Mouse (Mus musculus) neural tube, embryonic 14.5 days (tissue): ENCODE measurements around the gene Lmo7. TPM values are rescaled to one million over a fixed set of nuclear protein-coding genes. Genes with fewer than 3 reads are reported as not detected.

Experiments used
- ATAC-seq: fragments of 200-750 bp; cut with Nextera tagmentation; 2 replicates; pipeline ENCODE4 v1.8.0; 2017; ENCODE audit warnings: low read depth, mild to moderate bottlenecking, moderate TSS enrichment, moderate library complexity
- H3K27ac ChIP-seq: fragments of 300-500 bp; sonication (generic); 2 replicates; pipeline ENCODE4 v1.5.1; 2014; ENCODE audit warnings: low read depth, mild to moderate bottlenecking, control low read depth, low read length, moderate library complexity, mixed read lengths
- H3K27me3 ChIP-seq: fragments of 300-500 bp; sonication (generic); 2 replicates; pipeline ENCODE4 v1.6.1; 2014; ENCODE audit warnings: low read length; ENCODE audit not compliant: control insufficient read depth, insufficient read depth
- H3K36me3 ChIP-seq: fragments of 300-500 bp; sonication (generic); 2 replicates; pipeline ENCODE4 v1.6.1; 2014; ENCODE audit warnings: low read length, mixed read lengths; ENCODE audit not compliant: control insufficient read depth, insufficient read depth
- H3K4me1 ChIP-seq: fragments of 300-500 bp; sonication (generic); 2 replicates; pipeline ENCODE4 v1.6.1; 2014; ENCODE audit warnings: low read length; ENCODE audit not compliant: control insufficient read depth, insufficient read depth
- H3K4me2 ChIP-seq: fragments of 300-500 bp; sonication (generic); 2 replicates; pipeline ENCODE4 v1.6.1; 2014; ENCODE audit warnings: mild to moderate bottlenecking, low read depth, low read length, control low read depth
- H3K4me3 ChIP-seq: fragments of 300-500 bp; sonication (generic); 2 replicates; pipeline ENCODE4 v1.5.1; 2014; ENCODE audit warnings: low read depth, low read length, control low read depth, mixed read lengths
- H3K9ac ChIP-seq: fragments of 300-500 bp; sonication (generic); replicated peaks from 2 replicates; pipeline ENCODE4 v1.6.1; 2014; ENCODE audit warnings: low read depth, mild to moderate bottlenecking, control low read depth, low read length, mixed read lengths
- H3K9me3 ChIP-seq: fragments of 300-500 bp; sonication (generic); 2 replicates; pipeline ENCODE4 v1.6.1; 2016; ENCODE audit warnings: low read length; ENCODE audit not compliant: control insufficient read depth
- WGBS: fragments of 180-500 bp; shearing (Covaris S2); extraction: QIAGEN DNeasy Blood & Tissue Kit; methylation state at CpG from one replicate; pipeline ENCODE4 v1.1.7; 2014; 5-methylcytosine and 5-hydroxymethylcytosine counted together
- polyA plus RNA-seq: library from polyadenylated mRNA; unstranded; fragments of >200 nt; fragmentation: Nextera tagmentation; extraction: Ambion mirVana; gene quantifications from 2 replicates; pipeline ENCODE4 v1.2.1, GENCODE M21; 2014

Gene Lmo7
- polyA plus RNA-seq, 1 experiment from 2014 or later = 1.7 TPM

DNA sequence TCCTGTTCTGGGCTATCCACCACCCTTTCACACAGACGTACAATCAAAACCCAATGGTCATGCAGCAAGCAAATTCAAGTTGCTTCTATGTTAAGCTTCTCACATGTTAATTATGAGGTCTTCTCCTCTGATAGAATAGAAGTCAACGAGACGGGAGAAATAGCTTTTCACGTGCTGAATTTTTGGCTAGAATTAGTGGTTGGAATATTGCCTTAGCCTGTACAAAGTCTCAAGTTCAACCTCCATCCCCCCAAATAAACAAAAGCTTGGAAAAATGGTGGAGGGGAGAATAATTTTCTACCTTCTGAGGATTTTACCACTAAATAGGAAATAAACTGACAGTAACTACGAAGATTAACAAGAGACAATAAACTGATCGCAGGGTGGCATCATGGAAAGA, 42.0 kb downstream of the Lmo7 start:
- Histone ChIP-seq H3K9ac (no peak overlapping the region), H3K9me3 (no peaks in the 10 kb centered on the region), H3K27ac (no peak overlapping the region), H3K4me2 (no peak overlapping the region), H3K36me3 (no peaks in the 10 kb centered on the region), H3K27me3 (no peaks in the 10 kb centered on the region), H3K4me3 (no peak overlapping the region), H3K4me1 (no peaks in the 10 kb centered on the region)
- no peak for ATAC-seq
- 96% methylated on average over 6 of the region's 6 CpGs for WGBS

DNA sequence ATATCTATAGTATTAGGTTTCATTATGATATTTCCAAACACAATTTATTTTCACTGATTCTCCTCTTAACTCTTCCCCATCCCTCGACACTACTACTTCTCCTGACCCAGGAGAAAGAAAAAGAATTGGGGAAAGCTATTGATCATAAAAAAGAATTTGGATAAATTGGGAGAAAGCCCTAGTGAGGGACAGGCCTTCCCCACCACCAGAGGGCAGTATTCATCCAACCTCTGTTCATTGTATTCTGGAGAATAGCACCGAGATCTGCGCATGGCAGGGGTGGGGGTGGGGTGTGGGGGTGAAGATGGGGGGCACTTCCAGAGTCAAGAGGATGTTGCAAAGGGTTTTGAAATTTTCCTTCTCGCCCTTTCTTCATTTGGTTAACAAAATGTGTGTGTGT, 44.9 kb downstream of the Lmo7 start:
- no peaks in the 10 kb centered on the region for H3K4me1 ChIP-seq
- no peaks in the 10 kb centered on the region for H3K36me3 ChIP-seq
- H3K9me3 ChIP-seq = no peaks in the 10 kb centered on the region
- no peaks in the 10 kb centered on the region for H3K27me3 ChIP-seq
- H3K9ac ChIP-seq = no peak overlapping the region
- 58% methylated on average over 4 of the region's 4 CpGs for WGBS
- no peak overlapping the region for H3K27ac ChIP-seq
- no peak for ATAC-seq
- no peak overlapping the region for H3K4me3 ChIP-seq
- no peak overlapping the region for H3K4me2 ChIP-seq

DNA sequence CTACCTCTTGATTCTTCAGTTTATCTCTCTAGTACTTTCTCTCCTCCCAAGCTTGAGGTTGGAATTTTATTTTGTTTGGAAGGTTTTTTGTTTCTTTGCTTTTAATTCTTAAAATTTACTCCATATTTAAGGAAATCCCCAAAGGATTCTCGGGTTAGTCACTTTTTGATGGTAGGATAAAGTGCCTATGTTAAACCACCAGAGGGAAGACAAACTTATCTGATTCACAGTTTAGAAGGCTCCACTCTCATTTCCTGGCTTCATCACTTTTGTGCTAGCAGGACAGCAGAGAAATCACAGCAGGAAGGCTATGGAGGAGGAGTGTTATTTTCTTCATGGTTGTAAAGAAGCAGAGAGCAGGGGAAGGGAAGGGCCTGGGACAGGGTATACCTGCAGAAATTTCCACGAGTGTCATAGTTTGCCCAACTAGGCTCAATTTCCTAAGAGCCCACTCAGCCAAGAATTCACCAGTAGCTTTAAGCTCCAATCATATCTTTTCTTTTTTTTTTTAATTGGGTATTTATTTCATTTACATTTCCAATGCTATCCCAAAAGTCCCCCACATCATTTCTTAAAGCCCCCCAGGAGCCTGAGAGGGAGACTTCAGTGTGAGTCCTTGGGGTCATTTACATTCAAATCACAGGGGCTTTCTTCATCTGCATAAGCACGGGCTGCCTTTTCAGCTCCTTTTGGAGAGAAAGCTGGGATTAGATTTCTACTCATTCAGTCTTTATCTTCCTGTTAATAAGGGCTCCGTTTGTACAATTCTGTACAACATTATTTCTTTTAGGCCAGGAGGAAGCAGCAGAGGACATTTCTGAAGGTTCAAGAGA, 46.8 kb downstream of the Lmo7 start:
- Histone ChIP-seq H3K27ac (no peak overlapping the region), H3K9ac (no peak overlapping the region), H3K4me1 (no peaks in the 10 kb centered on the region), H3K9me3 (no peaks in the 10 kb centered on the region), H3K4me2 (no peak overlapping the region), H3K4me3 (no peak overlapping the region), H3K36me3 (no peaks in the 10 kb centered on the region), H3K27me3 (no peaks in the 10 kb centered on the region)
- 17% methylated on average over 4 of the region's 4 CpGs for WGBS
- ATAC-seq = no peak

DNA sequence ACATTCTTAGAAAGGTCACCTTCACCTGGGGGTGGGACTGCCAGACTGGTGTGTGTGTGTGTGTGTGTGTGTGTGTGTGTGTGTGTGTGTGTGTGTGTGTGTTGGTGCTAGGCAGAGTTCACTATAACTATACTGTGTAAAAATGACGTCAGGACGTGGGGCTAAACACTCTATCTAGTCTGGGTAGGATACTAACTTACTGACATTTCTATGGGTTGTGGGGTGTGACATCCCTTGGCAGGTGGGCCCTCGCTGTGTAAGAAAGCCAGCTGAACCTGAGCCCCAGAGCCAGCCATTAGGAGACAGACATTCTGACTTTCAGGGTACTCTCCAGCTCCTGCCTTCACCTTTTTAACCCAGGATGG, 47.4 kb downstream of the Lmo7 start:
- H3K4me2 ChIP-seq = no peak overlapping the region
- H3K36me3 ChIP-seq = no peaks in the 10 kb centered on the region
- H3K27ac ChIP-seq = no peak overlapping the region
- ATAC-seq = no peak
- WGBS = 49% methylated on average over 3 of the region's 3 CpGs
- H3K9me3 ChIP-seq = no peaks in the 10 kb centered on the region
- H3K9ac ChIP-seq = no peak overlapping the region
- H3K4me1 ChIP-seq = no peaks in the 10 kb centered on the region
- H3K4me3 ChIP-seq = no peak overlapping the region
- no peaks in the 10 kb centered on the region for H3K27me3 ChIP-seq

DNA sequence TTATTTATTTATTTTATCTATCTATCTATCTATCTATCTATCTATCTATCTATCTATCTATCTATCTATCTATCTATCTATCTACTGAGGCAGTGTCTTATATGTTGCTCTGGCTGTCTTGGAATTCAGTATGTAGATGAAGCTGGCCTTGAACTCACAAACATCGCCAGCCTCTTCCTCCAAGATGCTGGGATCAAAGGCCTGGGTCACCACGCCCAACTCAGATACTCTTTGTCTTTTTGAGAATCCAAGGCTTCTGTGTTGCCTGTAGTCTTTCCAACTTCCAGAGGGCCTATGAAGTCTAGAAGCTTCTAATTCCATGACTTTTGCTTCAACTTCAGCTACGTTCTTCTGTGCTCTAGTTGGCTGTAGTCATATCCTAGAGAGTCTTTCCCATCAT, 48.7 kb downstream of the Lmo7 start:
- Histone ChIP-seq H3K27ac (no peak overlapping the region), H3K9me3 (no peaks in the 10 kb centered on the region), H3K4me1 (no peaks in the 10 kb centered on the region), H3K4me2 (no peak overlapping the region), H3K4me3 (no peak overlapping the region), H3K27me3 (no peaks in the 10 kb centered on the region), H3K9ac (no peak overlapping the region), H3K36me3 (no peaks in the 10 kb centered on the region)
- WGBS = 91% methylated on average over 3 of the region's 3 CpGs
- no peak for ATAC-seq

DNA sequence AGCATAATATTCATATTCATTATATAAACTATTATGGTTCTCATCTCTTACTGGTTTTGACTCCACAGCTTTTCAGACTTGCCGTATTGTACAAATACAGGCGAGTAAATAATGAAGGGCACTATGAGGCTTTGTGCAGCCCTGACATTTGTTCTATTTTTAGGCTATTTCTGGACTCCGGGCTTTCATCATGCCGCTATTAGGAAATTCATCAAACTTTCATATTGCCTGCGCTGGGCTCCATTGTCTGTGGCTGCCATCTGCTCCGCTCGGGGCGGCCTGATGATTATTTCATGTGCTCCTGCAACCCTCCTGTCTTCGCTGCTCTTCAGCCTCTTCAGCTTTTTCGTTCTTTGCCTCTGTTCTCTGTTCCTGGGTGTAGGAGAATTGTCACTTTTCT, 50.3 kb downstream of the Lmo7 start:
- no peak overlapping the region for H3K4me2 ChIP-seq
- no peak overlapping the region for H3K27ac ChIP-seq
- H3K9me3 ChIP-seq = no peaks in the 10 kb centered on the region
- H3K27me3 ChIP-seq = no peaks in the 10 kb centered on the region
- no peaks in the 10 kb centered on the region for H3K36me3 ChIP-seq
- H3K4me3 ChIP-seq = no peak overlapping the region
- no peak for ATAC-seq
- H3K9ac ChIP-seq = no peak overlapping the region
- H3K4me1 ChIP-seq = no peaks in the 10 kb centered on the region
- WGBS = 67% methylated on average over 10 of the region's 10 CpGs

DNA sequence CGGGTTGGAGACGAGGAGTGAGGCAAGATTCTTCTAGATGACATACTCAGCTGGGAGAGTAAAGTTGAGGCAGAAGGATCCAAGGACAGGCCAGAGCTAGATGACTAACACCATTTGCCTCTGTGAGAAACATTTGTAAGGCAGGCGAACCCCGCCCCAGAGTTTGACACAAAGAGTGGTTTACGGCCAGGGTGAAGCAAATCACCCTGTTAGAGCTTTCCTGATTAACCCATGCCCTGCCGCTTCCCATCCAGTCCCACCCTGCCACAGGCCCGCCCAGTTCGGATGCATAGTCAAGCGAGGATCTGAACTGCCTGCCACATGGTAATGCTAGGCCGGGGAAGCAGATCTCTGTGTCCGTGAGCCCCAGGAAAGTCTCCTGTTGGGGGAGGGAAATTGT, 51.5 kb downstream of the Lmo7 start:
- Histone ChIP-seq H3K27me3 (no peaks in the 10 kb centered on the region), H3K4me1 (no peaks in the 10 kb centered on the region), H3K4me2 (no peak overlapping the region), H3K36me3 (no peaks in the 10 kb centered on the region), H3K4me3 (no peak overlapping the region), H3K9ac (no peak overlapping the region), H3K27ac (no peak overlapping the region), H3K9me3 (no peaks in the 10 kb centered on the region)
- 43% methylated on average over 11 of the region's 11 CpGs for WGBS
- no peak; the same call in 1 of the 2 replicates for ATAC-seq

DNA sequence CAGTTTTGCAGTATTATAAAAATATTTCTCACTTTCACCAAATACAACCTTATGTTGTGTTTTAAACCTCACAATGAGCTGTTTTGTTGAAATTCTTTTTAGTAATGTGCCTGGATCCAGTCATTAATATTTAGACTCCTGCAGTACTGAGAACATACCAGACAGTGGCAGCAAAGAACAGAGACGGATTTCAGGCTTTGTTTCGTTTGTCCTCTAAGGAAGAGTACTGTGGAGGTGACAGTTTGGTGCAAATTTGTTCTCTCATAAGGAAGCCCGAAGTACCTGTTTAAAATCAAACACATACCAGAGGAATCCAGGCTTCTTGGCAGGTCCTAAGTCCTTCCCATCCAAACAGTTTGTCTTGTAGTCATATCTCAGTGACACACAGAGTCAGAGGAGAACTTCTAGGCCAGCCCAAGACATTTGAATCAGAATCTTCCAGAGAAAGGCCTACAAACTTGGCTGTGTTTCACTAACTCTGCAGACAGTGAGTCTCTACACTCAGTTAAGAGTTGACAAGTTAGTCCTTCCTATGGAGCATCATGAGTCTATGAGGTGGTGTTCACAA, 52.3 kb downstream of the Lmo7 start:
- ATAC-seq = peak; percentile 49; the same call in 1 of the 2 replicates
- Histone ChIP-seq H3K27me3 (no peaks in the 10 kb centered on the region), H3K9ac (no peak overlapping the region), H3K27ac (no peak overlapping the region), H3K9me3 (no peaks in the 10 kb centered on the region), H3K36me3 (no peaks in the 10 kb centered on the region), H3K4me3 (no peak overlapping the region), H3K4me1 (no peaks in the 10 kb centered on the region), H3K4me2 (no peak overlapping the region)
- WGBS = 32% methylated on average over 3 of the region's 3 CpGs

DNA sequence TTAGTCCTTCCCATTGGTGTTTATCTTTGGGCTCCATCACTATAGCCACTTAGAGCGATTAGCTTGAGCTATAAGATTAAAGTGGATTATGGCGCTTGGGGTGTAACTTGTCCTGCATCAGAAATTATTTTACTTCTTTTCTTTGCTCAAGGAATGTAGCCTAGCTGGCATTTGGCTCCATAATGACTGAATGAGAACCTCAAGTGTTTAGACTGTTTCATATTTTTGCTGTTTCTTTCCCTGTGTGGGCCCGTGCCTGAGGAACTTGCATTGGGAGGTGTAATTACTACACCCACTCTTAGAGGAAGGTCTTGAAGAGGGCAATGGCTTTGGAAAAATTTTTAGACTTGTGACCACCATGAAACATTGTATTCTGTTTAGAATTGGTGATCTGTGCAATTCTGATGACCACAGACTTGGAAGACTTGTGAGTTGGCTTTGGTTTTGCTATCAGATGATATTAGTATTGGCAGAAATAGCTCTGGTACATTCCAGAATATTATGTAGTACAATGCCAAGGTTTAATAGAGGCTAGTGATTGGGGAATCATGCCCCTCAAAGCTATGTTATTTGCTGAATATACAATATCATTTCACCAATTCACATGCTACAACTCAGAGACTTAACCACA, 54.7 kb downstream of the Lmo7 start:
- WGBS = 96% methylated on average over 3 of the region's 3 CpGs
- H3K9ac ChIP-seq = no peak overlapping the region
- no peak overlapping the region for H3K4me3 ChIP-seq
- H3K4me1 ChIP-seq = no peaks in the 10 kb centered on the region
- no peaks in the 10 kb centered on the region for H3K36me3 ChIP-seq
- H3K27ac ChIP-seq = no peak overlapping the region
- no peak overlapping the region for H3K4me2 ChIP-seq
- ATAC-seq = no peak
- no peaks in the 10 kb centered on the region for H3K27me3 ChIP-seq
- no peaks in the 10 kb centered on the region for H3K9me3 ChIP-seq
